Mouse (Mus musculus): ENCODE data around the gene Gm9049.
"Not testable (repeated sequence)": the region's sequence is repeated elsewhere in the genome, so short reads cannot be mapped to it uniquely, and the experiment has no call there.

Gene Gm9049

GRCm38 (mm10) chr10:118354005-118354404 is at the start of gene Gm9049:
TSS of gene Gm9049 (minus strand) at chr10:118354105.
- DNase-seq (ENCODE audit: low spot score in 2 of 2), result not testable (repeated sequence)

GRCm38 (mm10) chr10:118399917-118400316 is 46.0 kb upstream of the Gm9049 start:
- DNase-seq (ENCODE audit: low spot score in 2 of 2), result no peak

GRCm38 (mm10) chr10:118370443-118370842 is 16.5 kb upstream of the Gm9049 start:
- peak; percentile 40 to 82 for DNase-seq (ENCODE audit: low spot score in 2 of 2)

GRCm38 (mm10) chr10:118369518-118369917 is 15.6 kb upstream of the Gm9049 start:
- DNase-seq (ENCODE audit: low spot score in 2 of 2), result no peak

GRCm38 (mm10) chr10:118348579-118348978 is 5.3 kb downstream of the Gm9049 start, which contains the start of gene Gm9048:
TSS of gene Gm9048 (minus strand) at chr10:118348679.
- DNase-seq (ENCODE audit: low spot score in 2 of 2), result not testable (repeated sequence)

GRCm38 (mm10) chr10:118343155-118343554 is 10.8 kb downstream of the Gm9049 start, which contains the start of gene Gm9046:
TSS of gene Gm9046 (minus strand) at chr10:118343255.
- not testable (repeated sequence) for DNase-seq (ENCODE audit: low spot score in 2 of 2)

GRCm38 (mm10) chr10:118337731-118338130 is 16.2 kb downstream of the Gm9049 start, which contains the start of gene Gm9045:
TSS of gene Gm9045 (minus strand) at chr10:118337831.
- not testable (repeated sequence) for DNase-seq (ENCODE audit: low spot score in 2 of 2)

GRCm38 (mm10) chr10:118332308-118332707 is 21.6 kb downstream of the Gm9049 start, which contains the start of gene Gm9044:
TSS of gene Gm9044 (minus strand) at chr10:118332408.
- DNase-seq (ENCODE audit: low spot score in 2 of 2), result not testable (repeated sequence)

GRCm38 (mm10) chr10:118326869-118327268 is 27.0 kb downstream of the Gm9049 start, which contains the start of gene Gm9040:
TSS of gene Gm9040 (minus strand) at chr10:118326969.
- not testable (repeated sequence) for DNase-seq (ENCODE audit: low spot score in 2 of 2)

- no peak for DNase-seq (ENCODE audit: low spot score in 2 of 2)
Observed at GRCm38 (mm10) chr10:118319024-118319423, 34.9 kb downstream of the Gm9049 start.

- DNase-seq (ENCODE audit: low spot score in 2 of 2), result not testable (repeated sequence)
Observed at GRCm38 (mm10) chr10:118302133-118302532, 51.8 kb downstream of the Gm9049 start.
